Mouse (Mus musculus) cerebellum, adult 2 months (tissue): Measurements from ENCODE around the gene Cd200.
A peak's percentile ranks its signal among the peaks of the same experiment; 100 is the strongest.

Experiments
- CTCF ChIP-seq: fragments of 200-500 bp; IDR thresholded peaks from 2 replicates; pipeline ENCODE4 v1.5.1; 2011; ENCODE audit warnings: low read depth, mild to moderate bottlenecking, control low read depth, low read length, moderate library complexity, borderline replicate concordance; ENCODE audit not compliant: insufficient read depth
- POLR2A ChIP-seq: fragments of 200-500 bp; IDR thresholded peaks from 2 replicates; pipeline ENCODE4 v1.6.1; 2011; ENCODE audit warnings: low read length, control low read depth, borderline replicate concordance; ENCODE audit not compliant: insufficient read depth

DNA sequence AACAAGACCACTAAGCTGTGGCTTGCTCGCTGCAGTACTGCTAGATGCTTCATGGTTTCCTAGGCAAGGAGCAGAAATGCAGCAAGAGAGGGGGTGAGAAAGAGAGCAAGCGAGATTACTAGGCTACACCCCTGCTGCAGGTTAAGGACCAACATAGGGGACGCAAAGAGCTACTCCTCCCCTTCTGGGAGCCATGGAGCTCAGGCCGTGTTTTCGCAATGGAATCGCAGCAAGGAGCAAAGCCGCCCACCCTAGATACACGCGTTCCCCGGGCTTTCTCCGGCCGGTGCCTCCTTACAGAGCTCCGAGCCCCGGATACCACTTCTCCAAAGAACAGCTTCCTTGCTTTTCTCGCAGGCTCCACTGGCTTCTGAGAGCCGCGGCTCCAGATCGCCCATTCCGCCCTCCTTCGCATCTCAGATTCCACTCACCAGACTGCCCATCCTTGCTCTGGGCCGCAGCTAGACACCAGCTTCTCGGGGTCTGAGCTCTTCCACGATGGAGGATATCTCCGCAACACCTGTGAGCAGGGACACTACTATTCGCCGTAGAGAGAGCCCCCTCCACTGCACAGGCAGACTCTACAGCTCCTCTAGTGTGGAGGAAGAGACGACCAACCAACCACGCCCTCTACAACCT lies at the start of gene Cd200:
- TF ChIP-seq CTCF, result 0 out of 2 replicates have a peak, but pooled peaks have one; percentile 21
- peak; percentile 41; the same call in 1 of the 2 replicates for TF ChIP-seq POLR2A
